Mouse (Mus musculus) testis, adult 2 months (tissue): ENCODE results near the gene Pakap. TPM values are rescaled to one million over a fixed set of nuclear protein-coding genes. Genes with fewer than 3 reads are reported as not detected.

Experiments used
- H3K27ac ChIP-seq: fragments of 200-500 bp; 2 replicates; pipeline ENCODE4 v1.5.1; 2012; ENCODE audit warnings: low read depth, low read length; ENCODE audit not compliant: control insufficient read depth, insufficient read depth
- H3K27me3 ChIP-seq: fragments of 200-500 bp; 2 replicates; pipeline ENCODE4 v1.6.1; 2012; ENCODE audit warnings: mild to moderate bottlenecking, low read length, moderate library complexity; ENCODE audit not compliant: control insufficient read depth, insufficient read depth
- H3K36me3 ChIP-seq: fragments of 200-500 bp; 2 replicates; pipeline ENCODE4 v1.6.1; 2012; ENCODE audit warnings: mild to moderate bottlenecking, low read length; ENCODE audit not compliant: control insufficient read depth, insufficient read depth
- H3K4me1 ChIP-seq: fragments of 200-500 bp; 2 replicates; pipeline ENCODE4 v1.6.1; 2012; ENCODE audit warnings: low read length; ENCODE audit not compliant: control insufficient read depth, insufficient read depth
- H3K4me3 ChIP-seq: fragments of 200-500 bp; 2 replicates; pipeline ENCODE4 v1.5.1; 2012; ENCODE audit warnings: low read depth, mild to moderate bottlenecking, low read length, moderate library complexity, mixed read lengths; ENCODE audit not compliant: control insufficient read depth
- CTCF ChIP-seq: fragments of 200-500 bp; IDR thresholded peaks from 2 replicates; pipeline ENCODE4 v1.5.1; 2012; ENCODE audit warnings: low read depth, mild to moderate bottlenecking, inconsistent platforms, low read length, moderate library complexity; ENCODE audit not compliant: control insufficient read depth, insufficient read depth, insufficient replicate concordance
- POLR2A ChIP-seq: fragments of 200-500 bp; IDR thresholded peaks from 2 replicates; pipeline ENCODE4 v1.6.1; 2012; ENCODE audit warnings: low read depth, mild to moderate bottlenecking, inconsistent platforms, low read length, moderate library complexity; ENCODE audit not compliant: control insufficient read depth
- polyA plus RNA-seq: library from polyadenylated mRNA; depleted of rRNA; stranded (reverse); fragments of >200 nt; gene quantifications from 2 replicates; pipeline ENCODE4 v1.2.3, GENCODE M21; 2012

The Pakap gene
- polyA plus RNA-seq, 1 experiment: 0.96 TPM

GRCm38 (mm10) chr4:57611303-57612077 is 43.5 kb downstream of the Pakap start:
- Histone ChIP-seq H3K4me1 (peaks cover 5% of the 10 kb centered on the region), H3K36me3 (no peaks in the 10 kb centered on the region), H3K27ac (no peak overlapping the region), H3K27me3 (no peaks in the 10 kb centered on the region), H3K4me3 (peak overlapping the region; percentile 72)
- TF ChIP-seq CTCF (no peak), POLR2A (no peak)

DNA sequence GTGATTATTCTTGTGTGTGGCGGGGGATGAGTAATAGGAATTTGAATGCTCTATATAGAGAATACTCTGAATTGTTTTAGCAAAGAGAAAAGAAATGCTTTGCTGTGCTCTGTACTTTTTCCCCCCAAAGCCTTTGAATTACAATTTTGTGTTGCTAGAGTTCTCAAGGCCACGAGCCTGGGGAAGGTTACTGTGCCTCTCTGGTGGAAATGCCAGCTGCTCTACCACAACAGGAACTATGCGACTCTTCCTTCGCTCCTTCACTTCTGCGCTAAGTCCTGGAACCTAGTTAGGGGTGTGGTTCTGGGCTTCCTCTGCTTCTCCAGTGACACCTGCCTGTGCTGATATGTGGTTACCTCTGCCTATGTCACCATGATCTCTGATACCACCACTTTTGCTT is 44.7 kb downstream of the Pakap start:
- Histone ChIP-seq H3K27ac (no peak overlapping the region), H3K36me3 (no peaks in the 10 kb centered on the region), H3K4me1 (peaks cover 2% of the 10 kb centered on the region), H3K4me3 (no peak overlapping the region), H3K27me3 (no peaks in the 10 kb centered on the region)
- TF ChIP-seq CTCF (no peak), POLR2A (no peak)

- peaks cover 2% of the 10 kb centered on the region; the same call in 1 of the 2 replicates for H3K4me1 ChIP-seq
- H3K4me3 ChIP-seq: no peak overlapping the region
- TF ChIP-seq CTCF: no peak
- no peak for TF ChIP-seq POLR2A
- no peaks in the 10 kb centered on the region for H3K36me3 ChIP-seq
- H3K27me3 ChIP-seq: no peaks in the 10 kb centered on the region
- H3K27ac ChIP-seq: no peak overlapping the region
These were observed 46.7 kb downstream of the Pakap start for GRCm38 (mm10) chr4:57614686-57615085.

- Histone ChIP-seq H3K27ac (no peak overlapping the region), H3K4me1 (no peaks in the 10 kb centered on the region), H3K27me3 (no peaks in the 10 kb centered on the region), H3K4me3 (no peak overlapping the region), H3K36me3 (no peaks in the 10 kb centered on the region)
- TF ChIP-seq POLR2A: no peak
- no peak for TF ChIP-seq CTCF
These were observed 50.8 kb downstream of the Pakap start for GRCm38 (mm10) chr4:57618743-57619142.

DNA sequence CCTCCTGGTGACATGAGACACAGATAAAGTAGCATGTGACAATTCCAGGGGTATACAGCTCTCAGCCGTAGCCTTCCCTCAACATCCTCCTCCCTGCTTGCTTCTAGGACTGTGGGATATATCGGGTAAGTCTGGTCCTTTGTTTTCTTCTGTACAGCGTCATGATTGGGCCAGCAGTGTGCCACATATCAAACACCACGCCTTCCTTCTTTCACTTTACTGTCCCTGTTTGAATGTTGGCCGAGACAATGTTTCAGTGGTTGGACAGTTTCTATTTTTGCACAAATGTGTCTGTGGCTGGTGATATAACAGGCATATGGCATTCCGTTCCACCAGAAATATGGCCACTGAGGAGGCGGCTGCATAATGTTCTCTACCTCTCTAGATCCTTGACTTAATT is 54.8 kb downstream of the Pakap start:
- no peak for TF ChIP-seq CTCF
- TF ChIP-seq POLR2A: no peak
- H3K27me3 ChIP-seq: no peaks in the 10 kb centered on the region

DNA sequence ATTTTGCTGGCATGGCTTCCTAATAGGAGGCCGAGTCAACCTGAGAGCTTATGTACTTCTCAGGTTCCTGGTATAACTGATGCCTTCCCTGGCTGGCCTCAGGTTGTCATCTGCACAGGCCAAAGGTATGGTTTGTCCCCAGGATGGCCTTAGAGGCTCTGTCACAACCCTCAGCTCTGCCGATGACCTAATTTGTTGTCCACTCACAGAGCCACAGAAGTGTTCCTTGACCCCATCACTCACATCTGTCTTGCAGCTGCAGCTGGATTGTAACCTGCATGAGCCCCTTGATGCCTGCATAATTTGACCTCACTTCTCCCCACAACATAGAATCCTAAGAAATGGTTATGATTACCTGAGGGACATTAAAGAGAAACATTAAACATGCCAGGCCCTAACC is 56.8 kb downstream of the Pakap start:
- H3K4me3 ChIP-seq: no peak overlapping the region
- no peaks in the 10 kb centered on the region for H3K27me3 ChIP-seq
- H3K27ac ChIP-seq: no peak overlapping the region
- H3K36me3 ChIP-seq: no peaks in the 10 kb centered on the region
- H3K4me1 ChIP-seq: no peaks in the 10 kb centered on the region
- TF ChIP-seq POLR2A: no peak
- TF ChIP-seq CTCF: no peak

More for the DNA sequence above, 54.8 kb downstream of the Pakap start:
- H3K4me1 ChIP-seq: no peaks in the 10 kb centered on the region
- no peaks in the 10 kb centered on the region for H3K36me3 ChIP-seq
- no peak overlapping the region for H3K4me3 ChIP-seq
- no peak overlapping the region for H3K27ac ChIP-seq

GRCm38 (mm10) chr4:57625306-57625705 is 57.3 kb downstream of the Pakap start:
- Histone ChIP-seq H3K4me1 (no peaks in the 10 kb centered on the region), H3K27ac (no peak overlapping the region), H3K36me3 (no peaks in the 10 kb centered on the region), H3K4me3 (no peak overlapping the region), H3K27me3 (no peaks in the 10 kb centered on the region)
- TF ChIP-seq POLR2A (no peak), CTCF (no peak)
